Mouse (Mus musculus) hematopoietic stem cell, adult 5-6 weeks (primary cell): ENCODE data around the gene Xylb. TPM values are rescaled to one million over a fixed set of nuclear protein-coding genes. Genes with fewer than 3 reads are reported as not detected.

Experiments
- ATAC-seq, 2 experiments: fragments of 125-278 bp in 1 of 2; replicated peaks in 1 of 2; 2 replicates each; pipeline ENCODE4 v1.8.0; 2016 to 2017; ENCODE audit warnings: inconsistent platforms in 2 of 2, mild to moderate bottlenecking in 2 of 2, moderate number of reproducible peaks in 2 of 2, low read depth in 1 of 2, moderate TSS enrichment in 1 of 2; ENCODE audit not compliant: low FRiP score in 2 of 2, poor library complexity in 2 of 2, severe bottlenecking in 2 of 2, insufficient read depth in 1 of 2, low TSS enrichment in 1 of 2
- total RNA-seq: library from RNA; stranded (forward); fragments of 172-1452, 232-1000 nt; gene quantifications from 2 replicates; pipeline ENCODE4 v1.2.3, GENCODE M21; 2017

The Xylb gene
- total RNA-seq, 1 experiment from 2014 or later = 2.3 TPM

GRCm38 (mm10) chr9:119425217-119425975 lies 68.2 kb downstream of the Xylb start:
- peak; percentile 43 to 60; a peak in 3 of 4 replicates for ATAC-seq

DNA sequence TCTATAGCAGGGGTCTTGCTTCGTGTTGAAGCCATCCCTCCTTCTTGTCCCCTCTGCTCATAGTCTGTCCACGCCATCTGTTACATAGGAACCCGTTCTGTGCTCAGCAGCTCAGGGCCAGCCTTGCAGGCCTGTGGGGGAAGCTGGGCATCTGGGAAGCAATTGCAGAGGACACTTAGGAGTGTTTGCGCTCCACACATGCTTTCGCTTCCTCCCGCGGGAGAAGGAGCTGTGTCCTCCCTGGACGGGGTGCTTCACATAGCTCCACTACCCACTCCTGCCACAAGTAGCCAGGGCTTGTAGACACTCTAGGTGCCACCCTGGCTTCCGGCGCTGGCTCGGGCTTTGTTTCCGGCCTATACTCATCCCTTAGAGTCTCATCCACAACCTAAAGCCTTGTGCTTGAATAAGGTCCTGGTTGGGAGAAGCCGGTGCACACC lies 68.8 kb downstream of the Xylb start:
- ATAC-seq = no peak

GRCm38 (mm10) chr9:119426483-119426882 lies 69.3 kb downstream of the Xylb start:
- no peak for ATAC-seq

DNA sequence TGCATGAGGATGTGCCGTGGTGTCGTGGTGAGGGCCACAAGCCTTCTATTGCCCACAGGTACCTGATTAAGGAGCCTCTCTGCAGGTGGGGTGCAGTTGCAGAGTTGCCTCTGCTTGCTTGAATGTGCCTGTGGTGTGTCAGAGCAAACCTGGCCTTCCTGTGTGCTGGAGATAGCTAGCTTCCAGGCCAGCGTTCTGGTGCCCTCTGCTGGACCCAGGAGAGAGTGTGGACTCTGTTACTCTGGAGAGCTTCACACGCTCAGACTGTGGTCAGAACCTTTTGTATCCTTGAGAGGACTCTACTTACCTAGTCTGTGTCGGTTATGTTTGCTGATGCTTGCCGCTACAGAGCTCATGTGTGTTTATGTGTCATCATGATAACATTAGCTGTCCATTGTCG lies 73.1 kb downstream of the Xylb start:
- ATAC-seq = peak; percentile 78 to 85

DNA sequence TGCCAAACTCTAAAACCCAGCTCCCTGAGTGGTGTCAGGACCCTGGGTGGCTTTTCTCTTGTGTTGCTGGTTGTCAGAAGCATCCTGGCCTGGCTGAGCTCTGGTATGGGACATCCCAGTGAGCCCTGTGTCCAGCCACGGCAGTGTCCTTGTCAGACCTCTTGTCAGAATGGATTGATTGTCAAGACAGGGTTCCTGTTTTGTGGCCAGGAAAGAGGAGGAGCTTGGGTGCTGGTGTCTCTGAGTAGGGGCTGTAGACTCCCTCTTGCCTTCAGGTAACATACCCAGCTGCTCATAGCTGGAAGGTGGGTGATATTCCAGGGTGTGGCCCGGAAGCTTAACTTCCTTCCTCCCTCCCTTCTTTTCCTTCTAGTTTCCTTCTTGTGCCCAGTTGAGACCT lies 78.7 kb downstream of the Xylb start:
- no peak; a peak in 1 of 4 replicates for ATAC-seq

DNA sequence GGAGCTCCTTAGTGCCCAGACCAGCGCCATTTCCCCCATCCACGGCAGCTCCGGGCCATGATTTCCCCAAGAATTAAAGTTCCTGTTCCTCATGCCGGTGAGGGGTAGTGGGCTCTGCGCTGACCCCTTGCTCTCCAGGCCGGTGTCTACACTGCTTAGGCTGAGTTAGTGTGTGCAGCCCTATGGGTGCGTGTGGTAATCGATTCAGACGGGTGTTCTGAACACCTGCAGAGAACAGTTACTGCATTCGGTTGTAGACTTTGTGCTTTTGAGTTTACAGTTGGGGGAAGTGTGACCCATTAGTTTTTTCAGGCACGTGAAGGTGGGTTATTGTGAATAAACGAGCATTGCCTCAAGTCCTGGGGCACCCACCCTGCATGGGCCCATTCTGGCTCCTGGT lies 80.9 kb downstream of the Xylb start:
- ATAC-seq = no peak

- no peak for ATAC-seq
Observed at GRCm38 (mm10) chr9:119438498-119439000, 81.4 kb downstream of the Xylb start.

Other genes starting within 250 kb of the Xylb start
- not detected in 2 replicates for gene Acaa1b, start 200.3 kb upstream of the Xylb start, total RNA-seq
- not detected in 2 replicates for gene Gm47289, start 198.2 kb upstream of the Xylb start, total RNA-seq
- not detected in 2 replicates for gene Slc22a13, start 148.3 kb upstream of the Xylb start, total RNA-seq
- gene Oxsr1, start 35.0 kb upstream of the Xylb start, total RNA-seq = 36.1 and 48.2 TPM in 2 replicates
- gene Acaa1a, start 17.7 kb upstream of the Xylb start, total RNA-seq = 16.2 and 25.8 TPM in 2 replicates
- gene Myd88, start 16.0 kb upstream of the Xylb start, total RNA-seq = 26.9 and 29.1 TPM in 2 replicates
- not detected in 2 replicates for gene Slc22a14, start 8.2 kb downstream of the Xylb start, total RNA-seq
- 1.2 and 8.4 TPM in 2 replicates for gene Acvr2b, start 44.7 kb downstream of the Xylb start, total RNA-seq
- 3.6 and 5.6 TPM in 2 replicates for gene Exog, start 87.6 kb downstream of the Xylb start, total RNA-seq
- not detected in 2 replicates for gene Scn5a, start 221.6 kb downstream of the Xylb start, total RNA-seq